Mouse (Mus musculus) embryonic facial prominence, embryonic 11.5 days (tissue): ENCODE results near the gene Nyap1. TPM values are rescaled to one million over a fixed set of nuclear protein-coding genes. Genes with fewer than 3 reads are reported as not detected.

ENCODE experiments used
- ATAC-seq: fragments of 200-750 bp; cut with Nextera tagmentation; replicated peaks from 2 replicates; pipeline ENCODE4 v1.8.0; 2017; ENCODE audit warnings: low read depth; ENCODE audit not compliant: insufficient number of reproducible peaks, low FRiP score, low TSS enrichment
- DNase-seq: peaks from one replicate; pipeline ENCODE4 v3.0.0-alpha.2; 2015; ENCODE audit warnings: low spot score
- H3K27ac ChIP-seq: fragments of 300-500 bp; sonication (generic); replicated peaks from 2 replicates; pipeline ENCODE4 v1.5.1; 2014; ENCODE audit warnings: mild to moderate bottlenecking, low read depth, low read length, control low read depth
- H3K27me3 ChIP-seq: fragments of 300-500 bp; sonication (generic); 2 replicates; pipeline ENCODE4 v1.6.1; 2014; ENCODE audit warnings: mild to moderate bottlenecking, low read length, moderate library complexity, mixed read lengths; ENCODE audit not compliant: control insufficient read depth, insufficient read depth
- H3K36me3 ChIP-seq: fragments of 300-500 bp; sonication (generic); replicated peaks from 2 replicates; pipeline ENCODE4 v1.6.1; 2014; ENCODE audit warnings: low read depth, mild to moderate bottlenecking, low read length, moderate library complexity, mixed read lengths; ENCODE audit not compliant: control insufficient read depth, insufficient read depth
- H3K4me1 ChIP-seq: fragments of 300-500 bp; sonication (generic); 2 replicates; pipeline ENCODE4 v1.6.1; 2014; ENCODE audit warnings: low read length, mixed read lengths; ENCODE audit not compliant: control insufficient read depth, insufficient read depth
- H3K4me2 ChIP-seq: fragments of 300-500 bp; sonication (generic); 2 replicates; pipeline ENCODE4 v1.6.1; 2014; ENCODE audit warnings: low read depth, mild to moderate bottlenecking, control low read depth, low read length, moderate library complexity
- H3K4me3 ChIP-seq: fragments of 300-500 bp; sonication (generic); 2 replicates; pipeline ENCODE4 v1.5.1; 2014; ENCODE audit warnings: low read depth, low read length, control low read depth
- H3K9ac ChIP-seq: fragments of 300-500 bp; sonication (generic); replicated peaks from 2 replicates; pipeline ENCODE4 v1.6.1; 2014; ENCODE audit warnings: mild to moderate bottlenecking, control low read depth, low read length
- H3K9me3 ChIP-seq: fragments of 300-500 bp; sonication (generic); replicated peaks from 2 replicates; pipeline ENCODE4 v1.6.1; 2016; ENCODE audit warnings: mild to moderate bottlenecking, low read length, inconsistent platforms, mixed read lengths; ENCODE audit not compliant: control insufficient read depth
- WGBS: fragments of 180-500 bp; shearing (Covaris S2); extraction: QIAGEN DNeasy Blood & Tissue Kit; methylation state at CpG from one replicate; pipeline ENCODE4 v1.1.7; 2014; 5-methylcytosine and 5-hydroxymethylcytosine counted together
- polyA plus RNA-seq: library from polyadenylated mRNA; unstranded; fragments of >200 nt; fragmentation: Nextera tagmentation; extraction: Ambion mirVana; gene quantifications from 2 replicates; pipeline ENCODE4 v1.2.1, GENCODE M21; 2014

Nyap1 gene
- polyA plus RNA-seq, 1 experiment from 2014 or later, result 1.6 TPM

DNA sequence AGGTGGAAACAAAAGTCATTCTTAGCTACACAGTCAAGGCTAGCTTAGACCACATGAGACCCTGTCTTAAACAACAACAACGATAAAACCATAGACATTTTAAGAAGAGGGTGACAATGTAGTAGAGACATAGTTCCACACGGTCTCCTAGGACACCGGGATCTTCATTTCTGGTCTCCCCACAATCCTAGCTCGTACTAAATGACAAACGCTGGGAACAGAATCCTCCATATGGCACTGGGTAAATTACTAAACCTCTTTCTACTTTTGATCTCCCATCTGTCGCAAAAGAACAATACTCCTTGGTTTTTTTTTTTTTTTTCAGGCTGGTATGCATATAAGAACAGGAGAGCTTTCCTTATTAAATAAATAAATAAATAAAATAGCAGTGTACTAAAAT is 58.9 kb downstream of the Nyap1 start:
- no peak overlapping the region for H3K27ac ChIP-seq
- H3K9me3 ChIP-seq, result no peaks in the 10 kb centered on the region
- no peaks in the 10 kb centered on the region for H3K36me3 ChIP-seq
- H3K4me3 ChIP-seq, result no peak overlapping the region
- ATAC-seq, result no peak
- 92% methylated on average over 6 of the region's 6 CpGs for WGBS
- H3K4me2 ChIP-seq, result no peak overlapping the region
- no peak overlapping the region for H3K9ac ChIP-seq
- no peaks in the 10 kb centered on the region for H3K4me1 ChIP-seq
- H3K27me3 ChIP-seq, result no peaks in the 10 kb centered on the region
- no peak for DNase-seq

Other genes starting within 250 kb of the Nyap1 start
- 54.0 and 55.9 TPM in 2 replicates for gene Pop7, start 239.1 kb downstream of the Nyap1 start, polyA plus RNA-seq
- 8.5 and 8.7 TPM in 2 replicates for gene Gigyf1, start 223.1 kb downstream of the Nyap1 start, polyA plus RNA-seq
- gene Epo, start 208.4 kb downstream of the Nyap1 start, polyA plus RNA-seq, result 0.63 and 0.95 TPM in 2 replicates
- 352 and 367 TPM in 2 replicates for gene Gnb2, start 208.1 kb downstream of the Nyap1 start, polyA plus RNA-seq
- gene Actl6b, start 188.1 kb downstream of the Nyap1 start, polyA plus RNA-seq, result 6.5 and 9.3 TPM in 2 replicates
- gene Tfr2, start 171.8 kb downstream of the Nyap1 start, polyA plus RNA-seq, result 0.91 and 1.1 TPM in 2 replicates
- 17.4 and 19.4 TPM in 2 replicates for gene Mospd3, start 140.5 kb downstream of the Nyap1 start, polyA plus RNA-seq
- 133 and 142 TPM in 2 replicates for gene Pcolce, start 127.8 kb downstream of the Nyap1 start, polyA plus RNA-seq
- 0.13 TPM in 1 of 2 replicates, not detected in the other for gene Fbxo24, start 112.6 kb downstream of the Nyap1 start, polyA plus RNA-seq
- gene Lrch4, start 112.5 kb downstream of the Nyap1 start, polyA plus RNA-seq, result 28.4 and 30.0 TPM in 2 replicates
- gene Gm20605, start 112.4 kb downstream of the Nyap1 start, polyA plus RNA-seq, result 3.7 and 4.8 TPM in 2 replicates
- 2.8 and 5.2 TPM in 2 replicates for gene Sap25, start 100.3 kb downstream of the Nyap1 start, polyA plus RNA-seq
- gene Irs3, start 95.9 kb downstream of the Nyap1 start, polyA plus RNA-seq, result 0.10 and 0.53 TPM in 2 replicates
- 11.8 and 11.9 TPM in 2 replicates for gene Agfg2, start 56.9 kb downstream of the Nyap1 start, polyA plus RNA-seq
- 76.1 and 78.8 TPM in 2 replicates for gene Tsc22d4, start 4.1 kb upstream of the Nyap1 start, polyA plus RNA-seq
- gene Ppp1r35, start 37.2 kb upstream of the Nyap1 start, polyA plus RNA-seq, result 57.6 and 65.1 TPM in 2 replicates
- 11.5 and 12.5 TPM in 2 replicates for gene Mepce, start 46.0 kb upstream of the Nyap1 start, polyA plus RNA-seq
- 22.0 and 23.1 TPM in 2 replicates for gene Zcwpw1, start 46.2 kb upstream of the Nyap1 start, polyA plus RNA-seq
- gene Pilra, start 94.7 kb upstream of the Nyap1 start, polyA plus RNA-seq, result 0.28 TPM in 1 of 2 replicates, not detected in the other
- gene Pilrb1, start 116.5 kb upstream of the Nyap1 start, polyA plus RNA-seq, result 0.40 TPM in 1 of 2 replicates, not detected in the other
- not detected in 2 replicates for gene Pilrb2, start 130.2 kb upstream of the Nyap1 start, polyA plus RNA-seq
- not detected in 2 replicates for gene Cyp3a13, start 180.0 kb upstream of the Nyap1 start, polyA plus RNA-seq
- 0.29 TPM in 1 of 2 replicates, not detected in the other for gene Gjc3, start 221.5 kb upstream of the Nyap1 start, polyA plus RNA-seq
- gene Azgp1, start 239.9 kb upstream of the Nyap1 start, polyA plus RNA-seq, result not detected in 2 replicates